Mouse (Mus musculus): ENCODE measurements around the gene Prss48. TPM values are rescaled to one million over a fixed set of nuclear protein-coding genes. Genes with fewer than 3 reads are reported as not detected.

Gene Prss48
- polyA plus RNA-seq, 1 experiment from 2014 or later, result not detected

- ATAC-seq, result no peak
- H3K36me3 ChIP-seq (replicated peaks; ENCODE audit: insufficient read depth, low read length), result no peaks in the 10 kb centered on the region
- TF ChIP-seq EP300 (IDR thresholded peaks at IDR 0.05; ENCODE audit: low read depth) (no peak), CTCF (IDR thresholded peaks at IDR 0.05; ENCODE audit: low read depth) (no peak)
These were observed 9.1 kb upstream of the Prss48 start for GRCm38 (mm10) chr3:86011373-86011772.

DNA sequence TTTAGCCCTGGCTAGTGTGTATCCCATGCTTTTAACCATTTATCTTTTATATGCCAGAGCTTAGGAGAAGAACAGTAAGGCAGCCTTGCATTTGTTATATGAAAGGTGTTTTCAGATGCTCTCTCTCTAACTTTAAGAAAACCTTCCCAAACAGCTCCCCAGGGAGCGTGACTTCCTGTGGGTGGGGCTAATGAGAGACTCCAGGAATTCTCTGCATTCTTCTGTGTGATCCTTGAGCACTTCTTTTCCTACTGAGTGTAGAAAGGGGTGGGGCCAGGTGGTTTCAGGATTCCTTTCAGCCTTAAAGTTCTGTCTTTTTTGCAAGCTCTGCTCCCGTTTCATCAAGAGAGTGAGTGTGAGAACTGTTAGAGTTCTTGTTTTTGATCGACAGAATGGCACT lies 8.3 kb upstream of the Prss48 start:
- DNase-seq (no peak), ATAC-seq (no peak)
- 72% methylated on average over 3 of the region's 3 CpGs for WGBS (ENCODE audit: insufficient replicate concordance)

More at GRCm38 (mm10) chr3:86011373-86011772, 9.1 kb upstream of the Prss48 start:
- H3K4me3 ChIP-seq (ENCODE audit: low read depth, low read length), result no peak overlapping the region
- H3K4me2 ChIP-seq (ENCODE audit: low read depth, low read length), result no peak overlapping the region
- H3K27ac ChIP-seq (ENCODE audit: low read depth), result no peak overlapping the region
- H3K9me3 ChIP-seq (ENCODE audit: low read length), result no peaks in the 10 kb centered on the region
- H3K27me3 ChIP-seq (ENCODE audit: insufficient read depth, low read length), result no peaks in the 10 kb centered on the region
- no peak for DNase-seq
- 66% methylated on average over 6 of the region's 6 CpGs for WGBS (ENCODE audit: insufficient replicate concordance)
- peaks cover 15% of the 10 kb centered on the region for H3K4me1 ChIP-seq (ENCODE audit: insufficient read depth)
- no peak overlapping the region for H3K9ac ChIP-seq (replicated peaks)

GRCm38 (mm10) chr3:86004751-86005150 lies 2.5 kb upstream of the Prss48 start:
- no peaks in the 10 kb centered on the region for H3K9me3 ChIP-seq (ENCODE audit: low read length)
- H3K27me3 ChIP-seq (ENCODE audit: insufficient read depth, low read length), result no peaks in the 10 kb centered on the region
- H3K4me2 ChIP-seq (ENCODE audit: low read depth, low read length), result no peak overlapping the region
- no peak for DNase-seq
- no peaks in the 10 kb centered on the region for H3K4me1 ChIP-seq (ENCODE audit: insufficient read depth)
- H3K27ac ChIP-seq (ENCODE audit: low read depth), result no peak overlapping the region
- no peak overlapping the region for H3K4me3 ChIP-seq (ENCODE audit: low read depth, low read length)
- ATAC-seq, result no peak
- 88% methylated on average over 10 of the region's 10 CpGs for WGBS (ENCODE audit: insufficient replicate concordance)
- no peak overlapping the region for H3K9ac ChIP-seq (replicated peaks)
- H3K36me3 ChIP-seq (replicated peaks; ENCODE audit: insufficient read depth, low read length), result no peaks in the 10 kb centered on the region
- TF ChIP-seq EP300 (IDR thresholded peaks at IDR 0.05; ENCODE audit: low read depth), result no peak
- TF ChIP-seq CTCF (IDR thresholded peaks at IDR 0.05; ENCODE audit: low read depth), result no peak

More for the DNA sequence above, 8.3 kb upstream of the Prss48 start:
- H3K4me2 ChIP-seq (ENCODE audit: low read depth, low read length), result no peak overlapping the region
- no peaks in the 10 kb centered on the region for H3K36me3 ChIP-seq (replicated peaks; ENCODE audit: insufficient read depth, low read length)
- TF ChIP-seq EP300 (IDR thresholded peaks at IDR 0.05; ENCODE audit: low read depth) (no peak), CTCF (IDR thresholded peaks at IDR 0.05; ENCODE audit: low read depth) (no peak)
- peaks cover 15% of the 10 kb centered on the region for H3K4me1 ChIP-seq (ENCODE audit: insufficient read depth)
- no peaks in the 10 kb centered on the region for H3K9me3 ChIP-seq (ENCODE audit: low read length)
- H3K9ac ChIP-seq (replicated peaks), result no peak overlapping the region
- no peak overlapping the region for H3K27ac ChIP-seq (ENCODE audit: low read depth)
- H3K27me3 ChIP-seq (ENCODE audit: insufficient read depth, low read length), result no peaks in the 10 kb centered on the region
- H3K4me3 ChIP-seq (ENCODE audit: low read depth, low read length), result no peak overlapping the region

GRCm38 (mm10) chr3:86002940-86003339 lies 649 bp upstream of the Prss48 start:
- Histone ChIP-seq H3K9ac (replicated peaks) (no peak overlapping the region), H3K4me3 (ENCODE audit: low read depth, low read length) (no peak overlapping the region), H3K4me2 (ENCODE audit: low read depth, low read length) (no peak overlapping the region), H3K4me1 (ENCODE audit: insufficient read depth) (no peaks in the 10 kb centered on the region), H3K9me3 (ENCODE audit: low read length) (no peaks in the 10 kb centered on the region), H3K27me3 (ENCODE audit: insufficient read depth, low read length) (no peaks in the 10 kb centered on the region), H3K36me3 (replicated peaks; ENCODE audit: insufficient read depth, low read length) (no peaks in the 10 kb centered on the region), H3K27ac (ENCODE audit: low read depth) (no peak overlapping the region)
- no peak for DNase-seq
- no peak for TF ChIP-seq EP300 (IDR thresholded peaks at IDR 0.05; ENCODE audit: low read depth)
- no peak for TF ChIP-seq CTCF (IDR thresholded peaks at IDR 0.05; ENCODE audit: low read depth)
- no peak for ATAC-seq
- WGBS (ENCODE audit: insufficient replicate concordance), result 85% methylated on average over 5 of the region's 5 CpGs

DNA sequence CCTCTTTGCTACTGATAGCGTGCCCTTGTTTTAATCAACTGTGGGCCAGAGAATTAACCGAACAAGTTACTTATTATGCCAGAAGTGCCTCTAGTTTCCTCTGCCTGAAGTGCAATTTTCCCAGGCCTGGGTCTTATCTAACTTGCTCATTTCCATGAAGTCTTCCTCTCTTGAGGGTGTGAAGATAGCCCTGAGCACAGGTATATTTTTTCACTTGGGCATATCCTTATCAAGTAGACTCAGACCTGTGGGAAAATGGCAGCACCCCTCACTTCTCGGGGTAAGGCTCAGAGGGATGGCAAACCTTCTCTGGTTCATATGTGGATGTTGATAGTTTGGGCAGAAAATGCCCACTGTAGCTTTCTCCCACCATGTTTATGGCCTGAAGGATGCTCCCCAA lies 1.0 kb downstream of the Prss48 start:
- Histone ChIP-seq H3K9ac (replicated peaks) (no peak overlapping the region), H3K27ac (ENCODE audit: low read depth) (no peak overlapping the region), H3K4me1 (ENCODE audit: insufficient read depth) (no peaks in the 10 kb centered on the region), H3K27me3 (ENCODE audit: insufficient read depth, low read length) (no peaks in the 10 kb centered on the region), H3K4me2 (ENCODE audit: low read depth, low read length) (no peak overlapping the region), H3K9me3 (ENCODE audit: low read length) (no peaks in the 10 kb centered on the region), H3K4me3 (ENCODE audit: low read depth, low read length) (no peak overlapping the region), H3K36me3 (replicated peaks; ENCODE audit: insufficient read depth, low read length) (no peaks in the 10 kb centered on the region)
- DNase-seq, result no peak
- ATAC-seq, result no peak
- WGBS (ENCODE audit: insufficient replicate concordance), result 69% methylated on average over 3 of the region's 3 CpGs
- TF ChIP-seq EP300 (IDR thresholded peaks at IDR 0.05; ENCODE audit: low read depth) (no peak), CTCF (IDR thresholded peaks at IDR 0.05; ENCODE audit: low read depth) (no peak)

GRCm38 (mm10) chr3:85994645-85995044 lies 7.6 kb downstream of the Prss48 start:
- no peaks in the 10 kb centered on the region for H3K27me3 ChIP-seq (ENCODE audit: insufficient read depth, low read length)
- H3K9me3 ChIP-seq (ENCODE audit: low read length), result no peaks in the 10 kb centered on the region
- WGBS (ENCODE audit: insufficient replicate concordance), result 82% methylated on average over 4 of the region's 4 CpGs
- no peak overlapping the region for H3K9ac ChIP-seq (replicated peaks)
- ATAC-seq (no peak), DNase-seq (no peak)
- no peak overlapping the region for H3K4me3 ChIP-seq (ENCODE audit: low read depth, low read length)
- H3K4me2 ChIP-seq (ENCODE audit: low read depth, low read length), result no peak overlapping the region
- TF ChIP-seq EP300 (IDR thresholded peaks at IDR 0.05; ENCODE audit: low read depth), result no peak
- TF ChIP-seq CTCF (IDR thresholded peaks at IDR 0.05; ENCODE audit: low read depth), result no peak
- no peak overlapping the region for H3K27ac ChIP-seq (ENCODE audit: low read depth)
- H3K36me3 ChIP-seq (replicated peaks; ENCODE audit: insufficient read depth, low read length), result no peaks in the 10 kb centered on the region
- H3K4me1 ChIP-seq (ENCODE audit: insufficient read depth), result peaks cover 14% of the 10 kb centered on the region; the same call in 1 of the 2 replicates

- no peaks in the 10 kb centered on the region for H3K36me3 ChIP-seq (replicated peaks; ENCODE audit: insufficient read depth, low read length)
- H3K4me1 ChIP-seq (ENCODE audit: insufficient read depth), result peaks cover 14% of the 10 kb centered on the region; the same call in 1 of the 2 replicates
- no peak overlapping the region for H3K4me3 ChIP-seq (ENCODE audit: low read depth, low read length)
- DNase-seq (no peak), ATAC-seq (no peak)
- no peak overlapping the region for H3K9ac ChIP-seq (replicated peaks)
- no peaks in the 10 kb centered on the region for H3K27me3 ChIP-seq (ENCODE audit: insufficient read depth, low read length)
- 54% methylated on average over 11 of the region's 11 CpGs for WGBS (ENCODE audit: insufficient replicate concordance)
- H3K4me2 ChIP-seq (ENCODE audit: low read depth, low read length), result no peak overlapping the region
- H3K9me3 ChIP-seq (ENCODE audit: low read length), result no peaks in the 10 kb centered on the region
- no peak overlapping the region for H3K27ac ChIP-seq (ENCODE audit: low read depth)
- TF ChIP-seq CTCF (IDR thresholded peaks at IDR 0.05; ENCODE audit: low read depth) (no peak), EP300 (IDR thresholded peaks at IDR 0.05; ENCODE audit: low read depth) (no peak)
These were observed 8.5 kb downstream of the Prss48 start for GRCm38 (mm10) chr3:85993744-85994143.

All from liver, postnatal 0 days (tissue).